Mouse (Mus musculus) stomach, postnatal 0 days (tissue): ENCODE measurements around the gene R3hdm2. TPM values are rescaled to one million over a fixed set of nuclear protein-coding genes. Genes with fewer than 3 reads are reported as not detected.

Experiments
- ATAC-seq: fragments of 200-750 bp; cut with Nextera tagmentation; 2 replicates; pipeline ENCODE4 v1.8.0; 2017; ENCODE audit not compliant: low FRiP score, low TSS enrichment
- DNase-seq: peaks from one replicate; pipeline ENCODE4 v3.0.0-alpha.2; 2016; ENCODE audit warnings: low spot score
- H3K27ac ChIP-seq: fragments of 300-500 bp; sonication (generic); replicated peaks from 2 replicates; pipeline ENCODE4 v1.5.1; 2014; ENCODE audit warnings: mild to moderate bottlenecking, control low read depth
- H3K27me3 ChIP-seq: fragments of 300-500 bp; sonication (generic); 2 replicates; pipeline ENCODE4 v1.6.1; 2014; ENCODE audit warnings: low read length; ENCODE audit not compliant: control insufficient read depth, insufficient read depth
- H3K36me3 ChIP-seq: fragments of 300-500 bp; sonication (generic); 2 replicates; pipeline ENCODE4 v1.6.1; 2014; ENCODE audit warnings: low read length, mixed read lengths; ENCODE audit not compliant: control insufficient read depth, insufficient read depth
- H3K4me1 ChIP-seq: fragments of 300-500 bp; sonication (generic); replicated peaks from 2 replicates; pipeline ENCODE4 v1.6.1; 2014; ENCODE audit warnings: antibody characterized with exemption; ENCODE audit not compliant: control insufficient read depth, insufficient read depth
- H3K4me2 ChIP-seq: fragments of 300-500 bp; sonication (generic); replicated peaks from 2 replicates; pipeline ENCODE4 v1.6.1; 2014; ENCODE audit warnings: low read depth, mild to moderate bottlenecking, control low read depth, moderate library complexity
- H3K4me3 ChIP-seq: fragments of 300-500 bp; sonication (generic); 2 replicates; pipeline ENCODE4 v1.5.1; 2014; ENCODE audit warnings: low read depth, low read length, control low read depth
- H3K9ac ChIP-seq: fragments of 300-500 bp; sonication (generic); 2 replicates; pipeline ENCODE4 v1.6.1; 2014; ENCODE audit warnings: mild to moderate bottlenecking, low read length, control low read depth, mixed read lengths
- H3K9me3 ChIP-seq: fragments of 300-500 bp; sonication (generic); 2 replicates; pipeline ENCODE4 v1.6.1; 2016; ENCODE audit warnings: low read length; ENCODE audit not compliant: control insufficient read depth
- CTCF ChIP-seq: IDR thresholded peaks from 2 replicates; pipeline ENCODE4 v1.5.1; 2016; ENCODE audit warnings: antibody characterized with exemption, low read depth, mild to moderate bottlenecking, moderate library complexity
- EP300 ChIP-seq: optimal IDR thresholded peaks from 2 replicates; pipeline ENCODE3; 2016; ENCODE audit warnings: antibody characterized with exemption
- WGBS: fragments of 180-500 bp; shearing (Covaris S2); extraction: QIAGEN DNeasy Blood & Tissue Kit; methylation state at CpG from one replicate; pipeline ENCODE4 v1.1.7; 2014; 5-methylcytosine and 5-hydroxymethylcytosine counted together
- polyA plus RNA-seq: library from polyadenylated mRNA; unstranded; fragments of >200 nt; fragmentation: Nextera tagmentation; extraction: Ambion mirVana; gene quantifications from 2 replicates; pipeline ENCODE4 v1.2.1, GENCODE M21; 2015

The R3hdm2 gene
- polyA plus RNA-seq, 1 experiment from 2014 or later, result 17.6 TPM

- no peak overlapping the region for H3K4me3 ChIP-seq
- no peak overlapping the region for H3K27ac ChIP-seq
- no peak overlapping the region for H3K4me2 ChIP-seq
- ATAC-seq (no peak), DNase-seq (no peak)
- WGBS, result 74% methylated on average over 3 of the region's 3 CpGs
- no peaks in the 10 kb centered on the region for H3K36me3 ChIP-seq
- TF ChIP-seq CTCF (no peak), EP300 (no peak)
- H3K9ac ChIP-seq, result no peak overlapping the region
- no peaks in the 10 kb centered on the region; the same call in 1 of the 2 replicates for H3K4me1 ChIP-seq
- no peaks in the 10 kb centered on the region for H3K9me3 ChIP-seq
- no peaks in the 10 kb centered on the region; the same call in 1 of the 2 replicates for H3K27me3 ChIP-seq
Measured at GRCm38 (mm10) chr10:127343029-127343428, 37.1 kb upstream of the R3hdm2 start.

GRCm38 (mm10) chr10:127346173-127346572 lies 34.0 kb upstream of the R3hdm2 start:
- no peak overlapping the region for H3K27ac ChIP-seq
- H3K27me3 ChIP-seq, result no peaks in the 10 kb centered on the region
- WGBS, result 74% methylated on average over 3 of the region's 3 CpGs
- no peak for ATAC-seq
- no peaks in the 10 kb centered on the region for H3K9me3 ChIP-seq
- no peaks in the 10 kb centered on the region for H3K4me1 ChIP-seq
- TF ChIP-seq CTCF (no peak), EP300 (no peak)
- no peak overlapping the region for H3K9ac ChIP-seq
- H3K4me3 ChIP-seq, result no peak overlapping the region
- no peaks in the 10 kb centered on the region for H3K36me3 ChIP-seq
- H3K4me2 ChIP-seq, result no peak overlapping the region
- no peak for DNase-seq

DNA sequence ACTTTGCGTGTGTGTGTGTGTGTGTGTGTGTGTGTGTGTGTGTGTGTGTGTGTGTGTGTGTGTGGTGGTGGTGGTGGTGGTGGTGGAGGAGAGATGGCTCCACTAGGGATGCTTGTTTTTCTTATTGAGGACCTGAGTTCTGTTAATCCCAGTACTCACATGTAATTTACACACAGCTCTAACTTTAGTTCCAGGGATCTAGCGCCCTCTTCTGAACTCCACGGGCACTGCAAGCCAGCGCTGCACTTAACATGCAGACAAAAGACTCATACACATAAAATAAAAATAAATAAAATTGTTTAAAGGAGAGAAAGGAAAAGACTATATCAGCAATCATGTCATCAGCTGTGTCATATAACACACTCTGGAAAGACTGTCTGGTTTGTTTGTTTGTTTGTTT lies 31.2 kb upstream of the R3hdm2 start:
- no peaks in the 10 kb centered on the region for H3K9me3 ChIP-seq
- TF ChIP-seq CTCF, result peak; percentile 45
- TF ChIP-seq EP300, result no peak
- no peaks in the 10 kb centered on the region for H3K4me1 ChIP-seq
- H3K27me3 ChIP-seq, result no peaks in the 10 kb centered on the region
- H3K9ac ChIP-seq, result no peak overlapping the region
- ATAC-seq (no peak), DNase-seq (no peak)
- H3K4me2 ChIP-seq, result no peak overlapping the region
- no peak overlapping the region for H3K4me3 ChIP-seq
- no peaks in the 10 kb centered on the region for H3K36me3 ChIP-seq
- no peak overlapping the region for H3K27ac ChIP-seq
- WGBS, result 66% methylated on average over 4 of the region's 4 CpGs

DNA sequence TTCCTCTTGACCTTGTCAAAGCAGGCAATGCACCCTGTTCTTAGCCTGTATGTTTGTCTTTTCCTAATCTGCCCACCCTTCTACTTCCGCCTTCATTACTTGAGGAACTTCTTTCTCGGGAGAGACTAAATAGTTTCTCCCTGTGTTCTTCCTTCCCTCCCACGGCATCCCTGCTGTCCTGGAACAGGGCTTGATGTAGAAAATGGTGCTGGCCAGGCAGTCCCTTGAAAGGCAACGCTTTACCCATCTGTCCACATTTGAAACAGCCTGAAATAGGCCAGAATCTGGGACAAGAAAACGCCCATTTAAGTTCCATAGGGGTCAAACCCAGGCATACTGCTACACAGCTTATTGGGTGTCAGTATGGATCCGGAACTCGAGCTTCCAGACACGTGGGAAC lies 30.3 kb upstream of the R3hdm2 start:
- Histone ChIP-seq H3K9me3 (no peaks in the 10 kb centered on the region), H3K36me3 (no peaks in the 10 kb centered on the region), H3K4me3 (no peak overlapping the region), H3K4me2 (no peak overlapping the region), H3K9ac (no peak overlapping the region), H3K4me1 (no peaks in the 10 kb centered on the region), H3K27me3 (no peaks in the 10 kb centered on the region), H3K27ac (no peak overlapping the region)
- no peak for DNase-seq
- TF ChIP-seq CTCF (no peak), EP300 (no peak)
- no peak for ATAC-seq
- WGBS, result 74% methylated on average over 8 of the region's 8 CpGs

DNA sequence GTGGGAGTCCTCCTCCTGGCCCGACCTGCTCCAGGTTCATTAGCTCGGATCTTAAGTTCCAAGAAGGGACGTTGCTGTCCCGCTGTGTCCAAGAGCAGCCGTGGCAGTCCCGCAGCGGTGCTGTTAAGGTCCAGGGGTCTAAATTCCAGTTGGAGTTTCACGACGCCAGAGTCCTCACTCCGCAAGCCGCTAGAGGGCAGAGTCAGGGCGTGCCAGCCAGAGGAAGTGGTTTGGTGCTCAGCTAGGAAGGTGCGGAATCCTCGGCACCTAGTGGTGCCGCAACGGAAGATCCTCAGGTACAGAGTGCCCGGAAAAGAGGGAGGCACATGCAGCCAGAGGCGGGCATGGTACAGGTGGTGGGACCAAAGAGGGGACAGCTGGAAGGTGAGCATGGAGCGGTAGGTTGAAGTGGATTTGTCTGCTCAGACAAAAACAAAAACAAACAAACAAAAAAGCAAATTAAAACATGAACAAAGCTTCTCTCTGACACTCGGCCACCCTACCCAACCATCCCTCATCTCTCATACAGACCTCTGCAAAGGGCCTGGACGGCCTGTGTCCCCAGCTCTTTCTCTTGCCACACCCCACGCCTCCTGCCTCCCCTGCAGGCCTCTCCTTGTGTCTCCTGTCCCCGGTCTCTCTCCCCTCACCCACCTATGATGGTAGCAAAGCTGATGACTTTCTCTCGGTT lies 29.4 kb upstream of the R3hdm2 start:
- Histone ChIP-seq H3K36me3 (no peaks in the 10 kb centered on the region), H3K27ac (no peak overlapping the region), H3K4me3 (no peak overlapping the region), H3K9ac (no peak overlapping the region), H3K4me1 (no peaks in the 10 kb centered on the region), H3K9me3 (no peaks in the 10 kb centered on the region), H3K27me3 (no peaks in the 10 kb centered on the region), H3K4me2 (peak overlapping the region; percentile 28; the same call in 1 of the 2 replicates)
- DNase-seq (peak; percentile 82), ATAC-seq (peak; percentile 73)
- WGBS, result 9% methylated on average over 24 of the region's 24 CpGs
- TF ChIP-seq CTCF (peak; percentile 96), EP300 (no peak)

DNA sequence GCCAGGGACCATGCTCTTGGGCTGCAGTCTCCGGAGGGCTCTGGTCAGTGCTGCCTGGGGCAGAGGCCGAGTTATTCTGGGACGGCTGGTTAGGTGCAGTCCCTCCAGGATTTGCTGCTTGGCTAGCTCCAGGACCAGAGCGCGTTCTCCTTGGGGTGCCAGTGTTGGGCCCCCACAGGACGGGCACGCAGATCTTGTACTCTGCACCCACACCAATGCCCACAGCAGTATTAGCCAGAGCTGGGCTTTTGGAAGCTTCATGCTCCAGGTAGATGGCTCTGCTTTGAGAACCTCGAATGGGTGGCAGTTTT lies 28.9 kb upstream of the R3hdm2 start:
- Histone ChIP-seq H3K4me3 (no peak overlapping the region), H3K36me3 (no peaks in the 10 kb centered on the region), H3K9me3 (no peaks in the 10 kb centered on the region), H3K9ac (no peak overlapping the region), H3K4me1 (no peaks in the 10 kb centered on the region), H3K27me3 (no peaks in the 10 kb centered on the region), H3K4me2 (no peak overlapping the region), H3K27ac (no peak overlapping the region)
- DNase-seq, result no peak
- TF ChIP-seq CTCF (no peak), EP300 (no peak)
- 88% methylated on average over 8 of the region's 8 CpGs for WGBS
- ATAC-seq, result no peak
